Mouse (Mus musculus) limb, embryonic 13.5 days (tissue): ENCODE data around the gene Gm20814. TPM values are rescaled to one million over a fixed set of nuclear protein-coding genes. Genes with fewer than 3 reads are reported as not detected.
"Not testable (repeated sequence)": the region's sequence is repeated elsewhere in the genome, so short reads cannot be mapped to it uniquely, and the experiment has no call there.

ENCODE experiments used
- ATAC-seq: fragments of 200-750 bp; cut with Nextera tagmentation; 2 replicates; pipeline ENCODE4 v1.8.0; 2017; ENCODE audit warnings: low read depth, moderate number of reproducible peaks, moderate TSS enrichment; ENCODE audit not compliant: low FRiP score
- H3K27ac ChIP-seq: fragments of 300-500 bp; sonication (generic); 2 replicates; pipeline ENCODE4 v1.5.1; 2015; ENCODE audit warnings: inconsistent platforms, mild to moderate bottlenecking, moderate library complexity
- H3K27me3 ChIP-seq: fragments of 300-500 bp; sonication (generic); 2 replicates; pipeline ENCODE4 v1.6.1; 2015; ENCODE audit warnings: mild to moderate bottlenecking, inconsistent platforms
- H3K36me3 ChIP-seq: fragments of 300-500 bp; sonication (generic); 2 replicates; pipeline ENCODE4 v1.6.1; 2015; ENCODE audit warnings: inconsistent platforms, mild to moderate bottlenecking, moderate library complexity
- H3K4me1 ChIP-seq: fragments of 300-500 bp; sonication (generic); 2 replicates; pipeline ENCODE4 v1.6.1; 2015; ENCODE audit warnings: inconsistent platforms
- H3K4me2 ChIP-seq: fragments of 300-500 bp; sonication (generic); replicated peaks from 2 replicates; pipeline ENCODE4 v1.6.1; 2015; ENCODE audit warnings: inconsistent platforms, mild to moderate bottlenecking, moderate library complexity
- H3K4me3 ChIP-seq: fragments of 300-500 bp; sonication (generic); 2 replicates; pipeline ENCODE4 v1.5.1; 2015; ENCODE audit warnings: moderate library complexity, mild to moderate bottlenecking, inconsistent platforms
- H3K9ac ChIP-seq: fragments of 300-500 bp; sonication (generic); 2 replicates; pipeline ENCODE4 v1.6.1; 2015; ENCODE audit warnings: mild to moderate bottlenecking, inconsistent platforms
- H3K9me3 ChIP-seq: fragments of 300-500 bp; sonication (generic); 2 replicates; pipeline ENCODE4 v1.6.1; 2016; ENCODE audit warnings: inconsistent platforms
- WGBS: fragments of 180-500 bp; shearing (Covaris S2); methylation state at CpG from one replicate; pipeline ENCODE4 v1.1.7; 2015; 5-methylcytosine and 5-hydroxymethylcytosine counted together
- polyA plus RNA-seq: library from polyadenylated mRNA; unstranded; fragments of >200 nt; fragmentation: Nextera tagmentation; extraction: Ambion mirVana; gene quantifications from 2 replicates; pipeline ENCODE4 v1.2.1, GENCODE M21; 2015

Gene Gm20814
- not detected in 2 replicates for polyA plus RNA-seq

DNA sequence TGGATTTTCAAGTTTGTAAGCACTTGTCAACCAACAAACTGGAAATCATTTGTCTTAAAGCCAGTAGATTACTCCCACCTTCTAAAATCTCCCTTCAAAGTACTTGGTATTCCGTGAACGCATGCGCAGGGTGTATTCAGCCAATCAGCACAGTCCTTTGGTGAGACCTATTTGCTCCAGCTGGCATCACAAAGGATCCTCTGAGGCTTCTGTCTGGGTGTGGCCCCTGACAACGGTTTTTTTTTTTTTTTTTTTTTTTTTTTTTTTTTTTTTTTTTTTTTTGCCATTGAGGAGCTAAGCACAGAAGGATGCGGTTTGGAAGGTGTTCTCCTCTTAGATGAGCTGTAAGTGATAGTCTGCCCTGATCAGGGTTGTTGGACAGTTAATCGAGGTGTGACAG is at the start of gene Gm20814:
TSS of gene Gm20814 (plus strand) at position 301 of the 400 bp plus-strand sequence.
- 57% methylated on average over 1 of the region's 6 CpGs for WGBS
- H3K27me3 ChIP-seq, H3K4me2 ChIP-seq, H3K4me3 ChIP-seq, H3K9ac ChIP-seq, H3K36me3 ChIP-seq, H3K27ac ChIP-seq, ATAC-seq, H3K4me1 ChIP-seq, H3K9me3 ChIP-seq: not testable (repeated sequence)
